Mouse (Mus musculus): ENCODE data around the gene Cacna1g. TPM values are rescaled to one million over a fixed set of nuclear protein-coding genes. Genes with fewer than 3 reads are reported as not detected.

Cacna1g gene
- polyA plus RNA-seq, 1 experiment from 2014 or later: 7.7 TPM

DNA sequence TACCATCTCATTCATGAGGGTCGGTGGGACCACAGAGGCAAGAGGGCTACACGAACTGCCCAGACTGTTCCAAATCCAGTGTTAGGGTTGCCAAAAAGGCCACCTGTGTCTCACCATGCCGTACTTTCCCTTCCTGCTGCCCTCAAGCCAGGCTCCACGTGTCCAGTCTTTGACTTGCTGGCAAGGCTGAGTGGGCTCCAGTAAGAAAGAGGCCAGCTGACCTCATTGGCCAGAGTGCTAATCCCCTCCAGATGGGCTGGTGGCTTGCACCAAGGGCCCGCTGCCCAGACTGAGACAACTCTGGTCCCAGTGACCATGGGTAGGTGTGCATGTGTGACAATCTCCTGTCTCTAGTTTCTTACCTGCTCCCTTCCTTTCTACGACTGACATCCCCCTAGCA lies 3.7 kb upstream of the Cacna1g start:
- Histone ChIP-seq H3K36me3 (no peaks in the 10 kb centered on the region), H3K4me1 (peaks cover 28% of the 10 kb centered on the region), H3K9ac (no peak overlapping the region), H3K27ac (no peak overlapping the region), H3K4me2 (no peak overlapping the region), H3K27me3 (peaks cover 53% of the 10 kb centered on the region), H3K4me3 (no peak overlapping the region), H3K9me3 (no peaks in the 10 kb centered on the region)
- no peak for ATAC-seq (ENCODE audit: borderline replicate concordance, extremely low read depth, low FRiP score, low TSS enrichment)
- 70% methylated on average over 6 of the region's 6 CpGs for WGBS

DNA sequence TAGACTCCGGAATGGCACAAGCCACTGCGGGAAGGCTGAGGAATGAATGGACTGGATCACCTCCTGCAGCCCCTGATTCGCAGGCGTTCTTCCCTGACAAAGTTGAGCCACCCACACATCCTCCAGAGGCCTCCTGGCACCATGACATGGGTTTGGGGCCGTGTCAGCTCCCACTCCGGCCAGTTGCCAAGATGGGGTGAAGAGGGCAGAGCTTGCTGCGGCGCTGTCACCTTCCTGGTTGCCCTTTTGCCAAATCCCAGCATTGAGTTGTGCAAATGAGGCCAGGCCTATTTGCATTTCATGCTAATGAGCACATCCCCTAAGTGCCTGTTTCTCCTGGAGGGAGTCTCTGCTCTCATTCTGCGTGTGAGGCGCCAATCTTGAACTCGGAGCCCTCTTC lies 1.7 kb upstream of the Cacna1g start:
- Histone ChIP-seq H3K4me1 (peaks cover 46% of the 10 kb centered on the region), H3K4me3 (no peak overlapping the region), H3K36me3 (no peaks in the 10 kb centered on the region), H3K9ac (no peak overlapping the region), H3K27ac (no peak overlapping the region), H3K27me3 (peaks cover 69% of the 10 kb centered on the region), H3K4me2 (no peak overlapping the region), H3K9me3 (no peaks in the 10 kb centered on the region)
- ATAC-seq (ENCODE audit: borderline replicate concordance, extremely low read depth, low FRiP score, low TSS enrichment): no peak
- 20% methylated on average over 11 of the region's 11 CpGs for WGBS

DNA sequence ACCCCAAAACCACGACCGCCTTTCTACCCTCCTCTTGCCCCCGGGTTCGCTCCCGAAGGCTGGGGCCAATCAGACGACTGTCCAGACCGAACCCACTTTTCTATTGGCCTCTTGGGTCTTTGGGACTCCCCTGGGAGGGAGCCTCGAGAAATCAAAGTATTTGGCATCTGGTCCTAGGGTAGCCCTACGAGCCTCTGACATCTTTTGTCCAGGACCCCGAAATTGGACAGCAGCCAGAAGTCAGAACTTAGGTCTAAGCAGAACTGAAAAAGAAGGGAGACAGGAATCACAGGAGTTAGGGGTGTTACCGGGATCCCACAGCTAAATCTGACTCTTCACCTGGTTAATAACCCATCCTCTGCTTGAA lies 529 bp upstream of the Cacna1g start:
- Histone ChIP-seq H3K27me3 (peaks cover 69% of the 10 kb centered on the region), H3K9me3 (no peaks in the 10 kb centered on the region), H3K4me2 (peak overlapping the region; percentile 87), H3K4me3 (peak overlapping the region; percentile 71), H3K4me1 (peaks cover 54% of the 10 kb centered on the region), H3K27ac (peak overlapping the region; percentile 96), H3K36me3 (no peaks in the 10 kb centered on the region), H3K9ac (0 out of 2 replicates have a peak overlapping the region, but pooled peaks have one; percentile 69)
- WGBS: 1% methylated on average over 11 of the region's 11 CpGs
- no peak for ATAC-seq (ENCODE audit: borderline replicate concordance, extremely low read depth, low FRiP score, low TSS enrichment)

DNA sequence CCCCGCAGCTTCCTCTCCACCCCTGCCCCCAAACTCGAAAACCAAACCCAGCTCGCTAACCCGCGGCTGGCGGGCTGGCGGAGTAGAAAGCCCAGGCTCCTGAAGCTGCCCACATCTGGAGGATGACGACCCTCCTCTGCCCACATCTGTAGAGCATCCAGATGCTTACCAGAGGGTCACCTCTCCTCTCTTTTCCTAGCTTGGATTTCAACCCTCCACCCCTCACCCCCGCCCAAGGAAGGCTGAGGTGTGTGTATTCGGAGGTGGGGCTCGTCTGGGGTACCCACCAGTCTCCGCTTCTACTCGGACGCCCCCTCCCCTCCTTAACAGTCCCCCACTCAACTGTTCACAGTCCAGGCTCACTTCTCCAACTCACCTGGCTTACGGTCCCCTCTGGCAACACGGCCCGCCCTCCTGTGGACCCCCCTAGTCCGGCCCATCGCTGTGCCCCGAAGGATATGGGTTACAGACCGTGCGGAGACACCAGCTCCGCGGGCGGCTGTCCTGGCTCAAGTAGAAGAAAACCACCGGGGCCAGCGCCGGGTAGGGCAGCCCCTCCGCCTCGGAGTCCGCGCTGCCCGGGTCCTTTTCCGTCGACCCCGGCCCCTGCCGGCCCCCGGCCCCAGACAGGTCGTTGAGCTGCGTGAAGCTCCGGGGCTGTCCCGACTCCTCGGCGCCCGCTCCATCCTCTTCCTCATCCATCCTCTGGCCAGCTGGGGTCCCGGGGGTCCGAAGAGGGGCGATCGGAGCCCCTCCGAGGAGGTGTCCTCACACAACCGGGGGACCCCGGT lies 887 bp downstream of the Cacna1g start:
- H3K36me3 ChIP-seq: no peaks in the 10 kb centered on the region
- 1% methylated on average over 49 of the region's 52 CpGs for WGBS
- peak overlapping the region; percentile 69 for H3K9ac ChIP-seq
- ATAC-seq (ENCODE audit: borderline replicate concordance, extremely low read depth, low FRiP score, low TSS enrichment): no peak
- no peaks in the 10 kb centered on the region for H3K9me3 ChIP-seq
- peak overlapping the region; percentile 71 for H3K4me3 ChIP-seq
- peaks cover 66% of the 10 kb centered on the region for H3K27me3 ChIP-seq
- H3K4me2 ChIP-seq: peak overlapping the region; percentile 87
- H3K27ac ChIP-seq: peak overlapping the region; percentile 96
- H3K4me1 ChIP-seq: peaks cover 68% of the 10 kb centered on the region

DNA sequence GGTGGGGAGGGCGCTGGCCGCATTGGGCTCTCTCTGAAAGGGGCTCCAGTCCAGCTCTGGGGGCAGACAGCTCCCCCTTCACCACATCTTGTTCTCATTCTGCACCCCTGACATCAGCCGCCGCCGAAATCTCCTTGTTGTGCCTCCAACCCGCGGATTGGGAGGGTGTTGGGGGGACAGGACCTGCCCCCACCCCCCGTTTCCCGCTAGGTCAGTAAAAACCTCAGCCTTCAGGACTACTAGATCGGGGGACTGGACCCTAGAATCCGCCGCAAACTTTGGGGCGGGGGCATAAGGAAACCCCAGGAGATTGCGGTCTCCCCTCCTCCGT lies 1.4 kb downstream of the Cacna1g start:
- WGBS: under 1% methylated on average over 15 of the region's 15 CpGs

DNA sequence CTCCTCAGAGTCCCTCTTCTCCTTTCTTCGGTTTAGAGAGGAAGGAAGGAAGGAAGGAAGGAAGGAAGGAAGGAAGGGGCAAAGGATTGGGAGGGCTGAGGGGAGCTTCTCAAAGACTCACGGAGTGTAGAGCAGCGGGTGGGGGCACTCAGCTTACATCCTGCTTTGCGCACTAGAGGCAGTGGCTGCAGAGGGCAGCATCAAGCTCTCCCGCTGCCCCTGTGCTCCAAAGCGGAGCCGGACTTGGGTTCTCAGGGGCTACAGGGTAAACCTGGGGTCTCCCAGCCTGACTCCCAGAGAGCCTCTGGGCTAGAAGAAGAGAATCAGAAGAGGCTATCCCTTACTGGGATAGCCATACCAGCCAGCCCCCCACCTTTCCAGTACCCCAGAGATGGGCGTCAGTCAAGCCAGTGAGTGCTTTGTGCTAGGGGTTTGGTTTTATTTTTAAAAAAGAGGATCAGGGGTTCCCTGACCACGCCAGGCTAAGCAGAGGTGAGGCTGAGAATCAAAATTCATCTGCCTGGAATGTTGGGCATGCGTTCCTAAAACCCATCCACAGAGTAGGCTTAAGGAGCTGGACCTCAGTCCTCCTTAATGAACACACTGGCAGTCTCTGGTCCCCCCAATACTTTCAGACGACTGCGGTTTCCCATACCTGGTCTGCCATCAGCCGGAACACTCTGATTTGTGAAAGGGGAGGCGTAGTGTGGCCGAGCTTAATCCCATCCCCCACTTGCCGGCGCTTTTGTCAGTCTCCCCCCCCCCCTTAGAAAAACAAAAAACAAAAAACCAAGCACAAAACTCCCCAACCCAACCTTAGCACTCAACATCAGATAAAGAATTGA lies 2.0 kb downstream of the Cacna1g start:
- H3K4me3 ChIP-seq: peak overlapping the region; percentile 71
- WGBS: 8% methylated on average over 17 of the region's 17 CpGs
- H3K9me3 ChIP-seq: no peaks in the 10 kb centered on the region
- no peaks in the 10 kb centered on the region for H3K36me3 ChIP-seq
- peak overlapping the region; percentile 69 for H3K9ac ChIP-seq
- H3K27me3 ChIP-seq: peaks cover 54% of the 10 kb centered on the region
- no peak for ATAC-seq (ENCODE audit: borderline replicate concordance, extremely low read depth, low FRiP score, low TSS enrichment)
- H3K27ac ChIP-seq: peak overlapping the region; percentile 44
- H3K4me1 ChIP-seq: peaks cover 79% of the 10 kb centered on the region
- H3K4me2 ChIP-seq: peak overlapping the region; percentile 87

More for the DNA sequence above, 1.4 kb downstream of the Cacna1g start:
- Histone ChIP-seq H3K4me1 (peaks cover 73% of the 10 kb centered on the region), H3K36me3 (no peaks in the 10 kb centered on the region), H3K27ac (peak overlapping the region; percentile 96; the same call in 1 of the 2 replicates), H3K4me3 (peak overlapping the region; percentile 71), H3K4me2 (peak overlapping the region; percentile 87), H3K9me3 (no peaks in the 10 kb centered on the region), H3K9ac (peak overlapping the region; percentile 69), H3K27me3 (peaks cover 60% of the 10 kb centered on the region)
- no peak for ATAC-seq (ENCODE audit: borderline replicate concordance, extremely low read depth, low FRiP score, low TSS enrichment)

DNA sequence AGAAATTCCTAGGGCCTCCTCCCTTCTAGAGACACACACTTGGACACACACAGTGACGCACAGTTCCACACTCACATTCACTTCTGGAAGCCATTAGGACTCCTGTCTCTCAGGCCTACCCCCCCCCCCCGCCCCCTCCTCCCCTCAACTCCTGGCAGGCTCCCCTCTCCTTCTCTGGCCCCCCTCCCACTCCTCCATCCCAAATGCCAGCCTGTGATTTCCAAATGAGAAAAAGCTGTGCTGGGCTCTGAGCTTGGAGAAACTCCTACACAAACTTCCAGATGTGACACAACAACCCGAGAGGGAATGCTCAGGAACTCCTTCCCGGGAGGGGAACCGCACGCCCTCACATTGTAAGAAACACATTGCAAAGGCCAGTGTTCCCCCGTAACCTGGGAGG lies 3.6 kb downstream of the Cacna1g start:
- no peaks in the 10 kb centered on the region for H3K9me3 ChIP-seq
- peaks cover 42% of the 10 kb centered on the region; the same call in 1 of the 2 replicates for H3K27me3 ChIP-seq
- H3K27ac ChIP-seq: peak overlapping the region; percentile 71
- H3K36me3 ChIP-seq: no peaks in the 10 kb centered on the region
- peak overlapping the region; percentile 8 for H3K4me2 ChIP-seq
- WGBS: 36% methylated on average over 7 of the region's 7 CpGs
- peaks cover 74% of the 10 kb centered on the region for H3K4me1 ChIP-seq
- H3K9ac ChIP-seq: no peak overlapping the region
- ATAC-seq (ENCODE audit: borderline replicate concordance, extremely low read depth, low FRiP score, low TSS enrichment): no peak
- no peak overlapping the region for H3K4me3 ChIP-seq

DNA sequence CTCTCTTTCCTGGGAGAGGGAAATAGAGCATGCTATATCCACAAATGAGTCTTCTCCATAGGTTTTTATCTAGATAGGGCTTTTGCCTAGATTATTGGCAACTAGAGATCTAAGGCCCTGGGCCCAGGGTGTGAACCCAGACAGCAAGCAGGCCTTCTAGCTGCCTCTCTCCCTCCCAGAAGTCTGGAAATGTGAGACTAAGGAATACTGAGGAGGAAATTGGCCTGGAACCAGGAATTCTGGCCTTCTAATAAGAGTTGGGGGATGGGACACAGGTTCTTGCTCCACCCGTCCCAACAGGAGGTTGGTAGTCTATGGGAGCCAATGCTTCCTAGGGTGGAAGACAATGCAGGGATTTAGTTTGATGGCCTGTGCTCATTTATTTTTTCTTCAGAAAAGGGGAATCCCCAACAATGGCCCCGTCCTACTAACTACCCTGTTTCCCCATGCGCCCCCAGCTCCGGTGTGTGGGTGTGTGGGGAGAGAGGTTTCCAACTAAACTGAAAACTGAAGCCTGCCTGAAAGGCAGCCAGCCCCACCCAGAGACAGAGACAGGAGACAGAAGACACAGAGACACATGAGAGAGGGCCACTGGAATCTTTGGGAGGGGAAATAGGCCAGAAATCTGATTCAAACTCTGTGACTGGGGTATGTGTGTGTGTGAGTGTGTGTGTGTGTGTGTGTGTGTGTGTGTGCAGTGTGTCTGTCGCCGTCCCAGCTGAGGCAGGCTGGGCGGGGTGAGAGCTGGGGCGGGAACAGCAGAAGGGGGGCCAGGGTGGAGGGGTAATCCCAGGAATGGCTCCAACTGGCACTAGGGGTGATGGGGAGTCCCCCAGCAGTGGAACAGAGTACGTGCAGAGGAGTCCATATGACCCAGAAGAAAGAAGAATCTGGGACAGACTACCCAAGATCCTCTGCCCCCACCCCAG lies 4.6 kb downstream of the Cacna1g start:
- WGBS: 30% methylated on average over 9 of the region's 9 CpGs
- Histone ChIP-seq H3K27me3 (peaks cover 32% of the 10 kb centered on the region; the same call in 1 of the 2 replicates), H3K4me3 (no peak overlapping the region), H3K27ac (peak overlapping the region; percentile 71), H3K4me1 (peaks cover 73% of the 10 kb centered on the region), H3K9ac (no peak overlapping the region), H3K9me3 (no peaks in the 10 kb centered on the region), H3K36me3 (no peaks in the 10 kb centered on the region), H3K4me2 (peak overlapping the region; percentile 25)
- peak; percentile 55 for ATAC-seq (ENCODE audit: borderline replicate concordance, extremely low read depth, low FRiP score, low TSS enrichment)

DNA sequence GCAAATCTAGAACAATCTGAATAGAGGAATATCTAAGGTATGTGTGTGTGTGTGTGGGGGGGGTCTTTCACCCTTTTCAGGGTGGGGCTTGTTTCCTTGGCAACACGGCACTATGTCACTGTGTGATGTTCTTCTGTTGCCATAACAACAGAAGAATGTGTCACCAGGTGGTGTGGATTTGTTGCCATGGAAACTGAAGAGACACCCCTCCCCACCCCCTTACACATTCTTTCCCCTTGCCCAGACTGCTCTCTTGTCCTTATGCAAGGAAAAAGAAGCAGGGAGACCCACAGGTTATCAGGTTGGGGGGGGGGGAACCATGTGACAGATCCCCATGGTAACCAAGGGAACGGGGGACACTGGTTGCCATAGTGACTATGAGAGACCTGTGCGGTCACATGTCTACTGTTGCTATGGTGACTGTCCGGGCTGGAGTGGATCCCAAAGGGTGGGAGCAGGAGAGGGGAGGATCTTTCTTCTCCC lies 5.4 kb downstream of the Cacna1g start:
- Histone ChIP-seq H3K27ac (0 out of 2 replicates have a peak overlapping the region, but pooled peaks have one; percentile 1), H3K36me3 (no peaks in the 10 kb centered on the region), H3K4me2 (no peak overlapping the region), H3K9me3 (no peaks in the 10 kb centered on the region), H3K9ac (no peak overlapping the region), H3K4me3 (no peak overlapping the region), H3K27me3 (peaks cover 25% of the 10 kb centered on the region; the same call in 1 of the 2 replicates), H3K4me1 (peaks cover 70% of the 10 kb centered on the region)
- WGBS: 24% methylated on average over 4 of the region's 4 CpGs
- ATAC-seq (ENCODE audit: borderline replicate concordance, extremely low read depth, low FRiP score, low TSS enrichment): no peak

DNA sequence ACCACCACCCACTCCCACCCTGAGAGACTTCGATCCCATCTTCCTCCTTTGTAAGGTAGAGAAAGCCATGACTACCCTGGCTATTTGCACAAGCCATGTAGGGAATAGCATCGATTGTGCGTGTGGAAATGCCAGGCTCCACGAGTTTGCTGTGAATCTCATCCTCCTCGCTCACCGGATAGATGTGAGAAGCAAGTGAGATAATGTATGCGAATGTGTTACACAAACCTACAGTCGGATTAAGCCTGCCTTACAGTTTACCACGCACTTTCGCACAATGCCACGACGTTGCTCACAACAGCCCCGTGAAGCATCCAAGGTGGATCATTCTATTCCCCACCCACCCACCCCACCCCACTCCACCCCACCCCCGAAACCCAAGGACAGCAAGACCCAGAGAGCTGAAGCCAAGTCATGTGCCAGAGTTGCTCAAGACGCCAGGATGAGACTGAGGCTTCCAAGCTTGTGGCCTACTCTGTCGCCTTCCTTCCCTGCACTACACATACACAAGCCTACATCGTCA lies 7.6 kb downstream of the Cacna1g start:
- 0 out of 2 replicates have a peak, but pooled peaks cover 4% of the 10 kb centered on the region for H3K27me3 ChIP-seq
- ATAC-seq (ENCODE audit: borderline replicate concordance, extremely low read depth, low FRiP score, low TSS enrichment): no peak
- H3K4me1 ChIP-seq: peaks cover 50% of the 10 kb centered on the region
- no peak overlapping the region for H3K4me3 ChIP-seq
- no peak overlapping the region for H3K27ac ChIP-seq
- no peak overlapping the region for H3K9ac ChIP-seq
- H3K36me3 ChIP-seq: no peaks in the 10 kb centered on the region
- H3K9me3 ChIP-seq: no peaks in the 10 kb centered on the region
- 83% methylated on average over 17 of the region's 17 CpGs for WGBS
- no peak overlapping the region for H3K4me2 ChIP-seq

DNA sequence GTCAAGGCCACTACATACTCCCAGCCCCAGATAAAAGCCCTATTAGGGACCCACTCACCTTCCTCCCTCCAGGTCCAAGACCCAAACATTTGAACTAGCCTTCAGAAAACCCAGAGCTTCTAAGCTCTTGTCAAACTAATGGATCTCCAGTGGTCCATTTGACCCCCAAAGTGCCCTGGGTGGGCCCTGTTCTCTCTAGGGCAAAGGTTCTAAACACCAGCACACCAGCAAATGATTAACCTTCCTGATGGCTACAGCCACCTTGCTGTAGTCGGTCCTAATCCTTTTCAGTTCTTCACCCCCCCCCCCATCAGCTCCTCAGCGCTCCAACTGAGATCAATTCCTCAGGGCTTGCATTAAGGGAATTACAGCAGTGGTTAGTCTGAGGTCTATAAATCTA lies 9.8 kb downstream of the Cacna1g start:
- Histone ChIP-seq H3K36me3 (0 out of 2 replicates have a peak, but pooled peaks cover 4% of the 10 kb centered on the region), H3K9ac (no peak overlapping the region), H3K27me3 (no peaks in the 10 kb centered on the region), H3K9me3 (no peaks in the 10 kb centered on the region), H3K27ac (no peak overlapping the region), H3K4me1 (peaks cover 32% of the 10 kb centered on the region), H3K4me2 (no peak overlapping the region), H3K4me3 (no peak overlapping the region)
- ATAC-seq (ENCODE audit: borderline replicate concordance, extremely low read depth, low FRiP score, low TSS enrichment): no peak
- WGBS: 48% methylated on average over 2 of the region's 2 CpGs

Measured in lung, embryonic 15.5 days (tissue).